Mouse (Mus musculus): Measurements from ENCODE around the gene Gjb5.

DNA sequence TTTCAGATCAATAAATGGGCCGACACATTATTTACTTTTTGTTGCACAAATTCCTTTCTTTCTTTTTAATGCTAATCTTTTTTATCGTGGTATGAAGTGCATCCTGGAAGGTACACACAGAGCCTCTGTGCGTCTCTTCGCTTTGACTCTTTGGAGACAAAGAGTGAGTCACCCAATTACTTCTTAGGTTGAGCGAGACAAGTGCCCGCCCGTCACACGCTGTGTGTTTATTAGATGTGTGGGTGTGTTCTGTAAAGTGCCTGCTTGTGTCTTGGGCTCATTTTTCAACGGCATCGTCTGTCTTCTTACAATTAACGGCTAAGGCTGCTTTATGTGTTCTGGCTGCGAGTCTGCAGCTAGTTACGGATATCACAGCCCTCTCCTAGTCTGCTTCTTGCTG, 31.7 kb upstream of the Gjb5 start:
- TF ChIP-seq ZC3H11A (IDR thresholded peaks at IDR 0.05; ENCODE audit: borderline replicate concordance, low read depth, low read length) (no peak), HCFC1 (IDR thresholded peaks at IDR 0.05; ENCODE audit: borderline replicate concordance, insufficient read depth, low read length) (no peak)

Measured in ES-E14 (cell line).